Mouse (Mus musculus) limb, embryonic 11.5 days (tissue): ENCODE results near the gene Gm10401. TPM values are rescaled to one million over a fixed set of nuclear protein-coding genes. Genes with fewer than 3 reads are reported as not detected.

Experiments used
- ATAC-seq: fragments of 200-750 bp; cut with Nextera tagmentation; 2 replicates; pipeline ENCODE4 v1.8.0; 2017; ENCODE audit warnings: low read depth; ENCODE audit not compliant: insufficient number of reproducible peaks, low FRiP score, low TSS enrichment
- DNase-seq: peaks from one replicate; pipeline ENCODE4 v3.0.0-alpha.2; 2015; ENCODE audit warnings: low spot score
- H3K27ac ChIP-seq: fragments of 300-500 bp; sonication (generic); replicated peaks from 2 replicates; pipeline ENCODE4 v1.5.1; 2014; ENCODE audit warnings: low read depth, mild to moderate bottlenecking, low read length
- H3K27me3 ChIP-seq: fragments of 300-500 bp; sonication (generic); 2 replicates; pipeline ENCODE4 v1.6.1; 2014; ENCODE audit warnings: mild to moderate bottlenecking, low read length, mixed read lengths; ENCODE audit not compliant: control insufficient read depth, insufficient read depth
- H3K36me3 ChIP-seq: fragments of 300-500 bp; sonication (generic); 2 replicates; pipeline ENCODE4 v1.6.1; 2014; ENCODE audit warnings: mild to moderate bottlenecking, low read length, moderate library complexity, mixed read lengths; ENCODE audit not compliant: control insufficient read depth, insufficient read depth
- H3K4me1 ChIP-seq: fragments of 300-500 bp; sonication (generic); 2 replicates; pipeline ENCODE4 v1.6.1; 2014; ENCODE audit warnings: low read length, mixed read lengths; ENCODE audit not compliant: control insufficient read depth, insufficient read depth
- H3K4me2 ChIP-seq: fragments of 300-500 bp; sonication (generic); 2 replicates; pipeline ENCODE4 v1.6.1; 2014; ENCODE audit warnings: low read depth, mild to moderate bottlenecking, moderate library complexity; ENCODE audit not compliant: severe bottlenecking
- H3K4me3 ChIP-seq: fragments of 300-500 bp; sonication (generic); 2 replicates; pipeline ENCODE4 v1.5.1; 2014; ENCODE audit warnings: low read depth, low read length
- H3K9ac ChIP-seq: fragments of 300-500 bp; sonication (generic); 2 replicates; pipeline ENCODE4 v1.6.1; 2014; ENCODE audit warnings: mild to moderate bottlenecking, low read length
- H3K9me3 ChIP-seq: fragments of 300-500 bp; sonication (generic); 2 replicates; pipeline ENCODE4 v1.6.1; 2016; ENCODE audit warnings: low read length; ENCODE audit not compliant: control insufficient read depth
- WGBS: fragments of 180-500 bp; shearing (Covaris S2); extraction: QIAGEN DNeasy Blood & Tissue Kit; methylation state at CpG from one replicate; pipeline ENCODE4 v1.1.7; 2014; 5-methylcytosine and 5-hydroxymethylcytosine counted together
- polyA plus RNA-seq: library from polyadenylated mRNA; unstranded; fragments of >200 nt; fragmentation: Nextera tagmentation; extraction: Ambion mirVana; gene quantifications from 2 replicates; pipeline ENCODE4 v1.2.1, GENCODE M21; 2014

Gene Gm10401
- 36.5 and 39.5 TPM in 2 replicates for polyA plus RNA-seq

DNA sequence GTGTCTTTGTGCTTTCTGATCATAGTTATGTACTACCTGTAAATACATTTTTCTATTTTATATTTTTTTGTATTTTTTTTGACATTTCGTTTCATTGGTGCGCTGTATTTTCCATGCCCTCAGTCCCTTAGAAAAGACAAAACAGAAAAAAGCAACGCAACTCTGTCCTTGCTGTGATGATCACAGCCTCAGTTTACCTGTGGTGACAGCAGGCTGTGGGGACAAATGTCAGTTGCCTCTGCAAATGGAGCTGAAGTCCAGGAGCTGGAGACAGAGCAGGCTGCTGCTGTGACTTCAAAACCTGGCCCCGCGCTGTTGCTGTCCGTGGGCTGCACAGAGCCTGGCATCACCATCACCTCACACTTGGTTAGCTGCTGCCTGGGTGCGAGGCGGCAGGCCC is at the start of gene Gm10401:
Gene Gm10401, minus strand, starts transcription at position 101 of the 400 bp plus-strand sequence.
- no peak within 1 kb of the TSS for H3K9ac ChIP-seq
- H3K9me3 ChIP-seq: no peaks in the 10 kb centered on the region
- peaks cover 23% of the 10 kb centered on the region for H3K36me3 ChIP-seq
- ATAC-seq: no peak
- H3K4me1 ChIP-seq: no peaks in the 10 kb centered on the region
- no peak within 1 kb of the TSS for H3K27ac ChIP-seq
- no peak for DNase-seq
- 94% methylated on average over 8 of the region's 8 CpGs for WGBS
- H3K4me3 ChIP-seq: no peak within 1 kb of the TSS
- no peak within 1 kb of the TSS for H3K4me2 ChIP-seq
- no peaks in the 10 kb centered on the region for H3K27me3 ChIP-seq

DNA sequence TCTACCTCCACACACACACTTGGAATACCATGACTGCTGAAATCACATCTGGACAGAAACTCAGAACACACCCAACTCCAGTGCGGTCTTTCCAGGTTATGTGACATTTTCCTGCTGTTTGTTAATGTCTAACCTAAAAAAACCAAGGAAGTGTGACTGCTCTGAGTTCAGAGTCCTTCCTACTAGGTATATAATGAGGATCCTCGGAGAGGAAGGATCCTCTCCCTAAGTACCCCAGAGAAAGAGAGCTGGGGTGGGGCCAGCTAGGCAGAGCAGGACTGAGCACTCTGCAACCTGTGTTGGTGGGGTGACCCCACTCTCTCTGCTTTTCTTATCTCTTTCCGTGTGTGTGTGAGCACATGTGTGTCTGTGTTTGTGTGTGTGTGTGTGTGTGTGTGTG is 49.3 kb upstream of the Gm10401 start:
- Histone ChIP-seq H3K9me3 (no peaks in the 10 kb centered on the region; the same call in 1 of the 2 replicates), H3K27me3 (no peaks in the 10 kb centered on the region), H3K4me1 (no peaks in the 10 kb centered on the region; the same call in 1 of the 2 replicates), H3K36me3 (peaks cover 31% of the 10 kb centered on the region), H3K4me2 (no peak overlapping the region), H3K4me3 (no peak overlapping the region), H3K27ac (no peak overlapping the region), H3K9ac (no peak overlapping the region)
- ATAC-seq (no peak), DNase-seq (no peak)
- 82% methylated on average over 3 of the region's 3 CpGs for WGBS

DNA sequence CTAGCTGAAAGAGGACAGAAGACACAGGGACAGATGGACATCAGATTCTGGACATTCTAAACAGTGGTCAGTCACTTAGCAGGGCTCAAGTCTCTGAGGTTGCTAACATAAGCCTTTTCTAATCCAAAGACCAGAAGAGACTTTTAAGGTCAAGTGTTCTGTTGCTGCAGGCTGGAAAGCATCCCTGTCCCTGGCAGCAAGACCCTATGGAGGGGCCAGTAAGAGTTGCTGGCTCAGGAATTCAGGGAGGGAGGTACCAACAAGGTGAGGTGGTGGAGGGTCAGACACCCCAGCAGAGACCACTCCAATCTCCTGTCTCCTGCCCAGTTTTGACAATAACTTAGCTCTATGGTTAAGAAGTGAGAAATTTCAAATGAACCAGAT is 48.6 kb upstream of the Gm10401 start:
- Histone ChIP-seq H3K4me3 (no peak overlapping the region), H3K27me3 (no peaks in the 10 kb centered on the region), H3K36me3 (peaks cover 31% of the 10 kb centered on the region), H3K27ac (no peak overlapping the region), H3K4me2 (no peak overlapping the region), H3K9me3 (no peaks in the 10 kb centered on the region; the same call in 1 of the 2 replicates), H3K9ac (no peak overlapping the region), H3K4me1 (no peaks in the 10 kb centered on the region)
- ATAC-seq: no peak
- DNase-seq: no peak

DNA sequence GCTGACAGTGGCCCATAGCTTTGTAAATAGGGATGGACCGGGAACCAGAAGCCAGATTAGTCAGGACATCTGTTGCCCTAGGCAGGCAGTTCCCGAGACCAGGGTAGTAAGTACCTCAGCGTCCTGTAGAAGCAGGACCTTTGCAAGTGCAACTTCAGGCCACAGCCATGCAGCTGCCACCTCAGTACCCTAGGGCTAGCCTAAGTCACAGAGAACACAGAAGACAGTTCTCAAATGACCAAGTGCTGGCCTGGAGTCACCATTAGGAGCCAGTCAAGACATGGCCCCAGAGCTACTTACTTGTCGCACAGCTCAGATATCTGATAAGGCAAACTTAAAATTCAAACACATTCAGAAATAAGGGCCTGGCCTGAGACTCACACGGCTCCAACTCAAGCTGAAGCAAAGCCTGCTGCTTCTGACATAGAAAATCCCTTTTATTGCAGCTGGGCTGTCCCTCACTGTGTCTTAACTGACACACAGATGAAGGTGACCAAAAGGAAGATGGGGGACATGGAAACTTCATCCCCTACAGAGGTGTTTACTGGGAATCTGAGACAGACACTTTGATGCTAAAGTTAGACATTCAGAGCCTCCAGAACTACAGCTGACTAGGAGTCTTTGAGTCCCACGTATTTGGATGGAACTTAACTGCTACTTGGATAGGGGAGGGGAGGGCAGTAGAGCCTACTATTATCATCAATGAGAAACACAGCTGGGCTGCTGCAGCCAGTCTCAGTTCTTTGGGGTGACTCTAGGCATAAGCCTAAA is 48.1 kb upstream of the Gm10401 start:
- Histone ChIP-seq H3K27me3 (no peaks in the 10 kb centered on the region), H3K36me3 (peaks cover 31% of the 10 kb centered on the region), H3K4me2 (no peak overlapping the region), H3K9ac (no peak overlapping the region), H3K4me1 (no peaks in the 10 kb centered on the region), H3K9me3 (no peaks in the 10 kb centered on the region; the same call in 1 of the 2 replicates), H3K4me3 (no peak overlapping the region), H3K27ac (no peak overlapping the region)
- WGBS: 82% methylated on average over 6 of the region's 6 CpGs
- DNase-seq (no peak), ATAC-seq (no peak)

DNA sequence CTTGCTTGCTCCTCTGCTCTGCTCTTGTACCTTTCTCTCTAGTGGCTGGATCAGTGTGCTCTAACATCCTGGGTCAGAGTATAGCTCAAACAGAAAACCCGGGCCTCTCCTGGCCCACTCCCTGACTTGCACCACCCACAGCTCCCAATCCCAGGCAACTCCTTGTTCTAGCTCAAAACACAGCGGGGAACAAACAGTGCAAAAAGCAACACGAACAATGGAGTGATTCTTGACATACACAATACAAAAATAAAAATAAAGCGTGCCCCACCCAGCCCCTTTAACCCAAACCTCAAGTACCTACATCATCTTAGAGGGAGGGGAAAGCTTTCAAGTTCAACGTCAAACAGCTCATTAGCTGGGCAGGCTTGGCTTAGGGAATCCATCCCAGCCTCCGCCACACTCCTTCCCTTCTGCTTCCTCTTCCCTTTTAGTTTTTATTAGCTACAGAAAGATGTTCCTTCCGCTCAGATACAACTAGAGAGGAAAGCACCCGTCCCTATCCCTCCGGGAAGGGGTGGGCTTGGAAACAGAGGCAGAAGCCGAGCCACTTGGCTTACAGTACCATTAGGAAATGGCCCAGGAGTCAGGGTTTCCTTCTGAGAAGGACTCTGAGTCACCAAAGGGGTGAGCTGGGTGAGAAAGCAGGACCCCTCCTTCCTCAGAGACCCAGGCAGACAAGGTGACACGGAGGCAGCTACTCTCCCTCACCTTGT is 47.3 kb upstream of the Gm10401 start:
- no peaks in the 10 kb centered on the region; the same call in 1 of the 2 replicates for H3K9me3 ChIP-seq
- no peak overlapping the region for H3K27ac ChIP-seq
- no peak overlapping the region for H3K4me3 ChIP-seq
- H3K27me3 ChIP-seq: no peaks in the 10 kb centered on the region
- WGBS: 83% methylated on average over 11 of the region's 11 CpGs
- H3K4me2 ChIP-seq: no peak overlapping the region
- H3K9ac ChIP-seq: no peak overlapping the region
- ATAC-seq: no peak
- no peaks in the 10 kb centered on the region for H3K4me1 ChIP-seq
- H3K36me3 ChIP-seq: peaks cover 24% of the 10 kb centered on the region
- no peak for DNase-seq

DNA sequence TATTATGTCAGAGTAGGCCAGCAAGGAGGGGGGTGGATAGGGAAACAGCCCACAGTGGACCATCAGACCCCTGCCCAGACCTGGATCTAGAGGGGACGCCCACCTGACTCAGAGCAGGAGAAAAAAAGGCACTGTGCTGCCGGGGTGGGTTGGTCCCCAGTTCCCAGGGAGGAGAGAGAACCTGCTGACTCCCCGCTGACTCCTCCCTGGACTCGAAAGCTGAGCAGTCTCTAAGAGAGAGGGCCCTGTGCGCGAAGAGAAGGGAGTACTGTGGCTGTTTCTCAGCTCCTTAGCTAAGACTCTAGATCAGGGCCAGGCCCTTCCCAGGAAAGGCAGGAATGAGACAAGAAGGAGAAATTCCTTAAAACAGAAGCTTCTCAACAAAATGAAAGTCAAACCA is 46.4 kb upstream of the Gm10401 start:
- Histone ChIP-seq H3K9me3 (no peaks in the 10 kb centered on the region), H3K27me3 (no peaks in the 10 kb centered on the region), H3K36me3 (peaks cover 15% of the 10 kb centered on the region), H3K4me2 (no peak overlapping the region), H3K9ac (no peak overlapping the region), H3K27ac (no peak overlapping the region), H3K4me3 (no peak overlapping the region), H3K4me1 (no peaks in the 10 kb centered on the region)
- DNase-seq: no peak
- ATAC-seq: no peak
- WGBS: 83% methylated on average over 6 of the region's 6 CpGs

DNA sequence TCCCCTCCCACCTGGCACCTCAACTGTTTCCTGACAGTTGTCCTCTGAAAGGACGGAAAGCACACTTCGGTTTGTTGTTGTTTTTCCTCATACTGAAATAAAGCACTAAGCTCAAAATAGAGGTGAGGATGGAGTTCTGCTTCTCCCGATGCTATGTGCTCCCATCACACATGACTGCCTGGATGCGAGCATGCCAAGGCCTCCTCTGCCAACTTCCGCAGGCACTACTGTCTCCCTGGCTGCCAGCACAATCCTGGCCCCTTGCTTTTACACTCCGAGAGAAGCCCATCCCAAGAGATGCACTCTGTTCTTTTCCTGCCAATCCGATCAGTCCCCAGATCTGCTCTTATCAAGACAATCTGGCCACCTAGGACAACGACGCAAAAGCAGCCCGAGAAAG is 45.5 kb upstream of the Gm10401 start:
- Histone ChIP-seq H3K27me3 (no peaks in the 10 kb centered on the region), H3K9me3 (no peaks in the 10 kb centered on the region), H3K36me3 (peaks cover 10% of the 10 kb centered on the region), H3K9ac (no peak overlapping the region), H3K4me1 (no peaks in the 10 kb centered on the region), H3K4me2 (no peak overlapping the region), H3K27ac (no peak overlapping the region), H3K4me3 (no peak overlapping the region)
- ATAC-seq (no peak), DNase-seq (no peak)
- 78% methylated on average over 10 of the region's 10 CpGs for WGBS

DNA sequence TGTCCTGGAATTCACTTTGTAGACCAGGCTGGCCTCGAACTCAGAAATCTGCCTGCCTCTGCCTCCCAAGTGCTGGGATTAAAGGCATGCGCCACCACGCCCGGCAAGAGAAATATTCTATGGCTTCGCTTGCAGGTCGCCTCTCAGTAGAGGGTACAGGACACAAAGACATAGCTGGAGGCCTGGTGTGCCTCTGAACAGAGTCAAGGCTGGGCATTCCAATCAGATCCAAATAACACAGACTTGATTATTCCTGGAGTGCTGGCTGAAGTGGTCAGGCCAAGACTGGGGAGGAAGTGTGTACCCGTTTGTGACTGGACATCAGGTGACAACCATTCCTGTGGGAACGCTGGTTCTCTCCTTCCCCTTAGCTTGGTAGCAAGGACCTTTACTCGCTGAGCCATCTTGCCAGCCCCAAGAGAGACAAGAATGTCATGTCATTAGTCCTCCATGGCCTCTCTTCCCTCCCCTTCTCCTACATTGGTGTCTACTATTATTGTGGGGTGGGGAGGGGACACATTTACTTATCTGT is 44.1 kb upstream of the Gm10401 start:
- no peaks in the 10 kb centered on the region for H3K9me3 ChIP-seq
- no peak overlapping the region for H3K4me3 ChIP-seq
- ATAC-seq (no peak), DNase-seq (no peak)
- WGBS: 93% methylated on average over 9 of the region's 9 CpGs
- no peak overlapping the region for H3K4me2 ChIP-seq
- H3K27me3 ChIP-seq: no peaks in the 10 kb centered on the region
- no peak overlapping the region for H3K9ac ChIP-seq
- H3K27ac ChIP-seq: no peak overlapping the region
- H3K4me1 ChIP-seq: no peaks in the 10 kb centered on the region
- peaks cover 2% of the 10 kb centered on the region; the same call in 1 of the 2 replicates for H3K36me3 ChIP-seq
